Mouse (Mus musculus) layer of hippocampus, adult 2 months (tissue): ENCODE data around the gene Sntb2. TPM values are rescaled to one million over a fixed set of nuclear protein-coding genes. Genes with fewer than 3 reads are reported as not detected.

Source experiments
- DNase-seq, 2 experiments: peaks; one replicate each; pipeline ENCODE4 v3.0.0; 2022; ENCODE audit warnings: low spot score in 2 of 2
- H3K27ac ChIP-seq: fragments of 200-600 bp; 2 replicates; pipeline ENCODE4 v1.8.1; 2022
- H3K4me3 ChIP-seq: fragments of 200-600 bp; 2 replicates; pipeline ENCODE4 v1.8.1; 2022; ENCODE audit warnings: mild to moderate bottlenecking
- CTCF ChIP-seq: fragments of 200-600 bp; conservative IDR thresholded peaks from 2 replicates; pipeline ENCODE4 v1.8.1; 2022; ENCODE audit warnings: antibody characterized with exemption, mild to moderate bottlenecking, moderate library complexity
- long read RNA-seq, 2 experiments: library from polyadenylated mRNA; stranded (forward); transcript quantifications; one replicate each; pipeline ENCODE4 v2.0.0; 2021; ENCODE audit warnings: borderline mapping rate in 2 of 2
- total RNA-seq, 2 experiments: library from RNA; stranded (reverse); gene quantifications; 2 replicates each; pipeline ENCODE4 v1.2.3; 2021

The Sntb2 gene
- total RNA-seq, result 10 to 100 TPM; 24.8 to 24.9 TPM
- long read RNA-seq, experiment 1, full-length matches to known transcripts, result 7 of 9 reads
- long read RNA-seq, experiment 1, partial matches to known transcripts, result 0 of 9 reads
- long read RNA-seq, experiment 1, other reads (novel, unspliced or antisense), result 2 of 9 reads
- long read RNA-seq, experiment 2, full-length matches to known transcripts, result 4 of 7 reads
- long read RNA-seq, experiment 2, partial matches to known transcripts, result 0 of 7 reads
- long read RNA-seq, experiment 2, other reads (novel, unspliced or antisense), result 3 of 7 reads

- peak within 1 kb of the TSS; percentile 95 for H3K27ac ChIP-seq
- peak; percentile 33 for TF ChIP-seq CTCF
- H3K4me3 ChIP-seq, result peak within 1 kb of the TSS; percentile 82
- peak; percentile 81 to 84 for DNase-seq
Measured at GRCm38 (mm10) chr8:106935324-106935869, at the start of gene Sntb2. TSS of gene Sntb2 (plus strand) at chr8:106935750.

GRCm38 (mm10) chr8:106887336-106888189 lies 48.0 kb upstream of the Sntb2 start:
- peak; percentile 96 for TF ChIP-seq CTCF
- Histone ChIP-seq H3K27ac (no peak overlapping the region; the same call in 1 of the 2 replicates), H3K4me3 (no peak overlapping the region)
- peak; percentile 67 to 84 for DNase-seq

DNA sequence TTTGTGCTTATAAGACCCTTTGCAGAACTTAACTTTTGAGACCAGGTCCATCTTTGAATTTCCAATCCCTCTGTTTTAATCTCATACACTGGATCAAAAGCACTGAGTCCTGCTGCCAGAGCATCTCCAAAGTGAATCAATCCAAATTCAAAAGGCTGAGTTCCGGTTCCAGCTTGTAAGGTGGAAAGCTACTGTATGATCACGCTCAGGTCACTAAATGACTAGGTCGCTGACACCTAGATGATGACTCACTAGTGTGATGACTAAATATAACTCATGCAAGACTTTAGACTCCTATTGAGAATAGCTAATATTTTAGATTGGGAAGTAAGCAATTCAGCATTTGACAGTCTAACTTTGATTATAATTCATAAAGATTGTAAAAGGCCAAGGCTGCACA lies 46.7 kb upstream of the Sntb2 start:
- Histone ChIP-seq H3K27ac (no peak overlapping the region), H3K4me3 (no peak overlapping the region)
- no peak for TF ChIP-seq CTCF
- no peak for DNase-seq

DNA sequence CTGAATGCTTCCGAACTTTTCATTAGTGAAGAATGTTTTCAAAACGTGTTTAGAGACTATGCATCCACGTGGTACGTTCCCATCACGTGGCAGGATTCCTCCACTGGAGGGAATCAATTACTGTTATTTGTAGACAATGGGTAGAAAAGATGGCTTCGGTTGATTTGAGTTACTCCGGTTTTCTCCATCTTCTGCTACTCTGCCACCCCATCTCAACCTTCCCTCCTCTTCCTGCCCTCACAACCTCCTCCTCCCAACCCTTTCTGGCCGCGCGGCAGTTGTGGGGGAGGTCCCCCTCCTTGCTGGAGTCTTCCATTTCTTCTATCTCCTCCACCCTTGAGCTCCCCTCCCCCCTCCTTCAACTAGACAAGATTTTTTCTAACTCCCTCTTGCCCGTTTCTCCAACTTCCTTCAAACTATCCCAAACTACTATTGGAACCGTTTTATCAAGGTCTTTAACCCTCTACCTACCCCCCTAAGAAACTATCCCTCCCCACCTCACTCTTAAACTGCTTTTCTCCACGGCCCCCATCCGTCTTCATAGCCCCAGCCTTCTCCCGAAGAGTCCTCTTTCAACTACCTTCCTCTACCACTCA lies 43.2 kb upstream of the Sntb2 start:
- peak overlapping the region; percentile 90 for H3K27ac ChIP-seq
- H3K4me3 ChIP-seq, result peak overlapping the region; percentile 92
- TF ChIP-seq CTCF, result no peak
- no peak for DNase-seq

- H3K27ac ChIP-seq, result peak overlapping the region; percentile 90
- H3K4me3 ChIP-seq, result peak overlapping the region; percentile 92
- no peak for TF ChIP-seq CTCF
- no peak for DNase-seq
Measured at GRCm38 (mm10) chr8:106892806-106893451, 42.6 kb upstream of the Sntb2 start.

GRCm38 (mm10) chr8:106893481-106894156 lies 41.9 kb upstream of the Sntb2 start, which contains the start of gene Utp4:
TSS of gene Utp4 (plus strand) at chr8:106893636.
- peak; percentile 37 for TF ChIP-seq CTCF
- DNase-seq, result peak; percentile 78 to 87
- Histone ChIP-seq H3K4me3 (peak within 1 kb of the TSS; percentile 92), H3K27ac (peak within 1 kb of the TSS; percentile 90)

DNA sequence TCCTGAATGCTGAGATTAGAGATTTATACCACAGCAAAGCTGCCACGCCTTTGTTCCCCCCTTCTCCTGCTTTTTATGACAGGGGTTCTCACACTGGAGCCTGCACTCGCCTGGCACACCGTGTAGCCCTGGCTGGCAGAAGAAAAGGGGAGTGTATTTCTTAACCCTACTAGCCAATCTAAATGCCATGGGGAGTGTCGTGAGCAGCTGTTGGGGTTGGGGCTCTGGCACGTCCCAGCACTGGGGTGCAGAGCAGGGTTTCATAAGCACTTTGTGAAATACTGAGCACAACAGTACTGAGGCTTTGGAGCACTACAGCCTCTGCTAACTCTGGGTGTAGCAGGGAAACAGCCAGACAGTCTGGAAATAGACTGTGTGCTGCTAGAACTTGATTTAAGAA lies 36.1 kb upstream of the Sntb2 start:
- TF ChIP-seq CTCF, result no peak
- DNase-seq, result no peak
- Histone ChIP-seq H3K27ac (no peak overlapping the region), H3K4me3 (no peak overlapping the region)

- DNase-seq, result peak; percentile 78 to 80
- no peak overlapping the region for H3K4me3 ChIP-seq
- peak overlapping the region; percentile 84 for H3K27ac ChIP-seq
- peak; percentile 78 for TF ChIP-seq CTCF
Measured at GRCm38 (mm10) chr8:106905727-106906480, 29.6 kb upstream of the Sntb2 start.

GRCm38 (mm10) chr8:106906635-106907034 lies 28.9 kb upstream of the Sntb2 start:
- Histone ChIP-seq H3K4me3 (no peak overlapping the region), H3K27ac (peak overlapping the region; percentile 84)
- DNase-seq, result no peak
- no peak for TF ChIP-seq CTCF

DNA sequence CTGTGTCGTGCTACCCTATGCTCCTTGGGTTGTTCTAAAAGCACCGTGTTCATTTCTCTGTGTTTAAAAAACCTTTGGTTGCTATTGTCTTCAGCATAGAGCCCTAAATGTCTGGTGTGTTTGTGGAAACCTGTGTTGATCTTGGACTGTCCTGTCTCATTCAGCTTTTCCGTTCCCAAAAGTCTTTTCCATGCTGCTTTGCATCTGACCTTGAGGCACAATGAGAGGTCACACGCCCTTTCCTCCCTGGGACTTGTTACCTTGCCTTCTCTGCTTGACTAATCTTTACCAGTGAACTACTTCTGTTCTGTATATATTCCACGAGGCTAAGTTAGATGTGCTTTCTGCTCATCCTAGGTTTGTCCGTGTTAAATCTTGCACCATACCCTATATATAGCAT lies 28.1 kb upstream of the Sntb2 start:
- Histone ChIP-seq H3K4me3 (no peak overlapping the region), H3K27ac (peak overlapping the region; percentile 84)
- DNase-seq, result no peak
- TF ChIP-seq CTCF, result no peak

DNA sequence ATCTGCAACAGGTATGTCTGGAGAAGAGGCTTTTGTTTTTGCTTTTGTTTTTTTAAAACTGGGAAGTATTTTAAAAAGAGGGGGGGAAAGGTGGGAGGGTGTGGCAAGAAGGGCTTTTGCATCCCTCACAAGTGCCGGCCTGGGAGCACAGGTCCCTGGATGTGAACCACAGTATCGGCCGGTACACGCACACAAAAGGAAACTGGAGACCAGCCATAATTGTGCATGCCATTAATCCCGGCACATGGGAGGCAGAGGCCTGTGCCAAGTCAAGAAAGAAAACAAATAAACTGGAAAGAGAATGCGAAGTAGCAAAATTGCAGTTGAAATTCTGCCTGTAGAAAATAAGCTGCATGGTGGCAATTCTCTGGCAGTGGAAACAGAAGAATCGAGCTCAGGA lies 27.3 kb upstream of the Sntb2 start:
- Histone ChIP-seq H3K27ac (peak overlapping the region; percentile 84), H3K4me3 (no peak overlapping the region)
- no peak for TF ChIP-seq CTCF
- no peak for DNase-seq
